Mouse (Mus musculus) cerebellum, adult 8-10 months (tissue): Measurements from ENCODE around the gene Gm21762.
"Not testable (repeated sequence)": the region's sequence is repeated elsewhere in the genome, so short reads cannot be mapped to it uniquely, and the experiment has no call there.

Experiments
- DNase-seq: peaks from one replicate; pipeline ENCODE4 v3.0.0; 2022

Gm21762 gene

GRCm38 (mm10) chr13:120215847-120216246 is at the start of gene Gm21762:
TSS of gene Gm21762 (minus strand) at chr13:120215947.
- not testable (repeated sequence) for DNase-seq

GRCm38 (mm10) chr13:120262870-120263269 is 47.1 kb upstream of the Gm21762 start, which contains the start of gene AF067061:
TSS of gene AF067061 (plus strand) at chr13:120263114.
- not testable (repeated sequence) for DNase-seq

GRCm38 (mm10) chr13:120259718-120260117 is 44.0 kb upstream of the Gm21762 start:
- not testable (repeated sequence) for DNase-seq

GRCm38 (mm10) chr13:120258817-120259658 is 43.3 kb upstream of the Gm21762 start:
- not testable (repeated sequence) for DNase-seq

- DNase-seq, result not testable (repeated sequence)
These were observed 35.6 kb upstream of the Gm21762 start for GRCm38 (mm10) chr13:120251208-120251924.

- DNase-seq, result not testable (repeated sequence)
These were observed 23.1 kb upstream of the Gm21762 start, which contains the start of gene Gm21731 for GRCm38 (mm10) chr13:120238811-120239210. TSS of gene Gm21731 (plus strand) at chr13:120239111.

- not testable (repeated sequence) for DNase-seq
These were observed 16.8 kb upstream of the Gm21762 start for GRCm38 (mm10) chr13:120232447-120233049.

GRCm38 (mm10) chr13:120231798-120232197 is 16.1 kb upstream of the Gm21762 start:
- DNase-seq, result not testable (repeated sequence)

GRCm38 (mm10) chr13:120223012-120223659 is 7.4 kb upstream of the Gm21762 start:
- DNase-seq, result peak; percentile 6

GRCm38 (mm10) chr13:120220922-120221321 is 5.2 kb upstream of the Gm21762 start:
- not testable (repeated sequence) for DNase-seq

- not testable (repeated sequence) for DNase-seq
These were observed 19.4 kb downstream of the Gm21762 start for GRCm38 (mm10) chr13:120196189-120196821.

- DNase-seq, result not testable (repeated sequence)
These were observed 43.6 kb downstream of the Gm21762 start, which contains the start of gene Gm21818 for GRCm38 (mm10) chr13:120172133-120172532. TSS of gene Gm21818 (plus strand) at chr13:120172433.

- DNase-seq, result not testable (repeated sequence)
These were observed 47.4 kb downstream of the Gm21762 start for GRCm38 (mm10) chr13:120168301-120168700.
